ENCODE assay signal across 24 mouse cellular contexts in the genomic region with DNA sequence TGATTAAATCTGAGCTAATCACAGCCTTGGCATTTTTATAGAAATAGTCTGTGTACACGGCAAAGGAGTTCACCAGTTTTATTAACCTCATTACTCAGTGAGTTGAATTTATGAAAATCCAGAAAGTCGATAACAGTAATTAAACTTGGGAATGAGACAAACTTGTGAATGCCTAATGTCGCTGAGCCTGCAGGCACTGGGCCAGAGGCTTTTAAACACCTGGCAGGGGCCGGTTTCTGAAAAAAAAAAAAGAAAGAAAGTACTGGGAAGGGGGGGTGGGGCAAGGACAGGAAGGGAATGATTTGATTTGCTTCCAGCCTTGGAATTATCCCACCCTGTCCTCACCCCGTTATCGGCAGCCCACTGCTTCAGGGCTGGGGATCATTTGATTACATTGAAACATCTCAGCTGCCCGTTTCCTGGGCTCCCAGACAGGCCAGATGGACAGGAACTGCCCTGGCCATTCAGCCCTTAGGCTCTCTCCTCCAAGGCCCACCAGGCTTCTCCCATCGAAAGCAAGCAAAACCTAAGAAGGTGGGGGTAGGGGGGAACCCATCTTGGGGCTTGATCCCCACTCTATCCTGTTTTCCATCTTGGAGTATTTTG. TPM values are rescaled to one million over a fixed set of nuclear protein-coding genes. Genes with fewer than 3 reads are reported as not detected.
DNase-seq lines count a peak whose midpoint lies in the region; ATAC-seq and TF ChIP-seq lines count a peak whose summit lies in the region.
"Had no signal": no experiment of that assay in that cellular context is flagged by ENCODE, and none has a peak within 500 bp of the region (broad histone marks: within the 10 kb centered on the region; RNA-seq: fewer than 3 reads in every experiment).

No protein-coding gene starts in this region.

- no peaks in the 10 kb centered on the region; the same call in 1 of the 2 replicates for H3K27me3 ChIP-seq in forebrain, embryonic 10.5 days (ENCODE audit: poor library complexity, severe bottlenecking)
- H3K27me3 ChIP-seq in forebrain, postnatal 0 days (ENCODE audit: insufficient read depth, low read length) = no peaks in the 10 kb centered on the region
- H3K27me3 ChIP-seq in midbrain, embryonic 11.5 days (ENCODE audit: control insufficient read depth, insufficient read depth, low read length) = no peaks in the 10 kb centered on the region
- no peaks in the 10 kb centered on the region for H3K27me3 ChIP-seq in midbrain, embryonic 15.5 days (replicated peaks)
- no peaks in the 10 kb centered on the region for H3K27me3 ChIP-seq in embryonic facial prominence, embryonic 14.5 days (replicated peaks; ENCODE audit: control insufficient read depth, insufficient read depth, low read length)
- H3K27me3 ChIP-seq in limb, embryonic 13.5 days = no peaks in the 10 kb centered on the region
- H3K27me3 ChIP-seq: embryonic facial prominence, embryonic 13.5 days; liver, embryonic 13.5 days had no signal

- H3K36me3 ChIP-seq in forebrain, embryonic 10.5 days (replicated peaks) = no peaks in the 10 kb centered on the region
- no peaks in the 10 kb centered on the region for H3K36me3 ChIP-seq in forebrain, postnatal 0 days (ENCODE audit: insufficient read depth)
- H3K36me3 ChIP-seq in midbrain, embryonic 11.5 days (ENCODE audit: control insufficient read depth, insufficient read depth, low read length) = no peaks in the 10 kb centered on the region
- H3K36me3 ChIP-seq in midbrain, embryonic 15.5 days (replicated peaks) = no peaks in the 10 kb centered on the region
- H3K36me3 ChIP-seq in embryonic facial prominence, embryonic 14.5 days (ENCODE audit: control insufficient read depth, insufficient read depth, low read length) = no peaks in the 10 kb centered on the region
- H3K36me3 ChIP-seq in limb, embryonic 13.5 days = no peaks in the 10 kb centered on the region
- H3K36me3 ChIP-seq: embryonic facial prominence, embryonic 13.5 days; G1E; heart, embryonic 10.5 days; liver, embryonic 13.5 days had no signal

- 0 out of 2 replicates have a peak overlapping the region, but pooled peaks have one; percentile 8 for H3K27ac ChIP-seq in forebrain, embryonic 10.5 days
- H3K27ac ChIP-seq in forebrain, postnatal 0 days (ENCODE audit: low read depth, low read length) = no peak overlapping the region
- H3K27ac ChIP-seq in midbrain, embryonic 11.5 days (ENCODE audit: low read depth, low read length) = no peak overlapping the region
- H3K27ac ChIP-seq in midbrain, embryonic 15.5 days = no peak overlapping the region
- H3K27ac ChIP-seq in embryonic facial prominence, embryonic 14.5 days (replicated peaks; ENCODE audit: low read depth, low read length) = no peak overlapping the region
- no peak overlapping the region for H3K27ac ChIP-seq in limb, embryonic 13.5 days
- H3K27ac ChIP-seq: embryonic facial prominence, embryonic 13.5 days; heart, embryonic 10.5 days; kidney, postnatal 0 days; liver, embryonic 13.5 days; stomach, postnatal 0 days had no signal

- no peak for DNase-seq in forebrain, embryonic 10.5 days (ENCODE audit: extremely low spot score, low spot score)
- no peak for DNase-seq in forebrain, postnatal 0 days
- peak; percentile 75 for DNase-seq in midbrain, embryonic 11.5 days (ENCODE audit: low spot score, missing footprints)
- DNase-seq in embryonic facial prominence, embryonic 14.5 days (ENCODE audit: low spot score) = peak; percentile 26
- no peak for DNase-seq in left cerebral cortex, adult 11 months (ENCODE audit: low spot score)
- DNase-seq in kidney, adult 18-20 months = no peak
- DNase-seq: adrenal gland, postnatal 36 days; cerebellum, adult 8-10 months; liver, embryonic 13.5 days; lung, embryonic 14.5 days; lung, postnatal 36 days; right cerebral cortex, adult 18-20 months had no signal

- no peaks in the 10 kb centered on the region for H3K9me3 ChIP-seq in forebrain, embryonic 10.5 days
- H3K9me3 ChIP-seq in forebrain, postnatal 0 days (ENCODE audit: low read length) = no peaks in the 10 kb centered on the region
- H3K9me3 ChIP-seq in midbrain, embryonic 11.5 days (ENCODE audit: control insufficient read depth, low read length) = no peaks in the 10 kb centered on the region
- no peaks in the 10 kb centered on the region for H3K9me3 ChIP-seq in midbrain, embryonic 15.5 days
- H3K9me3 ChIP-seq in embryonic facial prominence, embryonic 14.5 days (ENCODE audit: control insufficient read depth, low read length) = no peaks in the 10 kb centered on the region
- no peaks in the 10 kb centered on the region for H3K9me3 ChIP-seq in limb, embryonic 13.5 days
- H3K9me3 ChIP-seq: embryonic facial prominence, embryonic 13.5 days; heart, embryonic 10.5 days; liver, embryonic 13.5 days had no signal

- H3K4me2 ChIP-seq in forebrain, postnatal 0 days (ENCODE audit: low read depth) = no peak overlapping the region
- H3K4me2 ChIP-seq in midbrain, embryonic 11.5 days = no peak overlapping the region
- H3K4me2 ChIP-seq in midbrain, embryonic 15.5 days = no peak overlapping the region
- no peak overlapping the region for H3K4me2 ChIP-seq in embryonic facial prominence, embryonic 14.5 days (ENCODE audit: low read depth, low read length)
- peak overlapping the region; percentile 37; the same call in 1 of the 2 replicates for H3K4me2 ChIP-seq in limb, embryonic 13.5 days (replicated peaks)
- H3K4me2 ChIP-seq: embryonic facial prominence, embryonic 13.5 days; liver, embryonic 13.5 days; lung, embryonic 14.5 days had no signal

- peaks cover 34% of the 10 kb centered on the region for H3K4me1 ChIP-seq in forebrain, embryonic 10.5 days
- peaks cover 7% of the 10 kb centered on the region for H3K4me1 ChIP-seq in forebrain, postnatal 0 days (ENCODE audit: insufficient read depth)
- H3K4me1 ChIP-seq in midbrain, embryonic 11.5 days (ENCODE audit: control insufficient read depth, insufficient read depth, low read length) = peaks cover 11% of the 10 kb centered on the region
- H3K4me1 ChIP-seq in midbrain, embryonic 15.5 days = peaks cover 21% of the 10 kb centered on the region
- 0 out of 2 replicates have a peak, but pooled peaks cover 4% of the 10 kb centered on the region for H3K4me1 ChIP-seq in embryonic facial prominence, embryonic 14.5 days (ENCODE audit: control insufficient read depth, insufficient read depth, low read length)
- peaks cover 43% of the 10 kb centered on the region for H3K4me1 ChIP-seq in limb, embryonic 13.5 days
- H3K4me1 ChIP-seq: liver, embryonic 13.5 days had no signal

- no peak for ATAC-seq in forebrain, postnatal 0 days
- ATAC-seq in midbrain, embryonic 11.5 days (ENCODE audit: low FRiP score) = no peak
- ATAC-seq in midbrain, embryonic 15.5 days (replicated peaks) = no peak
- ATAC-seq in embryonic facial prominence, embryonic 14.5 days (ENCODE audit: low read depth) = no peak
- peak; percentile 41; the same call in 1 of the 2 replicates for ATAC-seq in limb, embryonic 13.5 days (ENCODE audit: low FRiP score, low read depth)
- ATAC-seq: CD4-positive, CD25-positive, alpha-beta regulatory T cell, adult 4 months; hindbrain, embryonic 16.5 days; intestine, postnatal 0 days had no signal

- WGBS in forebrain, embryonic 10.5 days = 39% methylated on average over 8 of the region's 8 CpGs
- WGBS in forebrain, postnatal 0 days = 9% methylated on average over 8 of the region's 8 CpGs
- WGBS in midbrain, embryonic 11.5 days = 50% methylated on average over 8 of the region's 8 CpGs
- 25% methylated on average over 8 of the region's 8 CpGs for WGBS in midbrain, embryonic 15.5 days
- WGBS in embryonic facial prominence, embryonic 14.5 days = 12% methylated on average over 8 of the region's 8 CpGs
- WGBS in limb, embryonic 13.5 days = 6% methylated on average over 8 of the region's 8 CpGs

- no peak for TF ChIP-seq CTCF in forebrain, postnatal 0 days (IDR thresholded peaks at IDR 0.05; ENCODE audit: low read depth)

- H3K9ac ChIP-seq in forebrain, postnatal 0 days = no peak overlapping the region
- no peak overlapping the region for H3K9ac ChIP-seq in midbrain, embryonic 11.5 days (ENCODE audit: low read length)
- H3K9ac ChIP-seq in midbrain, embryonic 15.5 days = no peak overlapping the region
- H3K9ac ChIP-seq in embryonic facial prominence, embryonic 14.5 days (ENCODE audit: low read depth, low read length) = no peak overlapping the region
- no peak overlapping the region for H3K9ac ChIP-seq in limb, embryonic 13.5 days
- H3K9ac ChIP-seq: embryonic facial prominence, embryonic 13.5 days; liver, embryonic 13.5 days; lung, embryonic 14.5 days had no signal

- H3K4me3 ChIP-seq in forebrain, embryonic 10.5 days = no peak overlapping the region
- no peak overlapping the region for H3K4me3 ChIP-seq in forebrain, postnatal 0 days (ENCODE audit: low read depth, low read length)
- H3K4me3 ChIP-seq in midbrain, embryonic 11.5 days (ENCODE audit: low read depth, low read length) = no peak overlapping the region
- no peak overlapping the region for H3K4me3 ChIP-seq in midbrain, embryonic 15.5 days
- H3K4me3 ChIP-seq in embryonic facial prominence, embryonic 14.5 days (ENCODE audit: low read depth, low read length) = no peak overlapping the region
- no peak overlapping the region for H3K4me3 ChIP-seq in limb, embryonic 13.5 days
- H3K4me3 ChIP-seq: embryonic facial prominence, embryonic 13.5 days; heart, embryonic 10.5 days; liver, embryonic 13.5 days had no signal

RNA-seq across cellular contexts. Expression of a gene that starts 21.7 kb away (rescaled TPM):
- 403 and 460 TPM in 2 replicates for polyA plus RNA-seq in forebrain, embryonic 10.5 days (2016; fragmentation: Nextera tagmentation; extraction: Ambion mirVana)
- total RNA-seq in forebrain, postnatal 0 days (2014; rRNA removed) = 589 and 781 TPM in 2 replicates
- 1,169 and 2,082 TPM in 2 replicates for polyA plus RNA-seq in forebrain, postnatal 0 days (2015; fragmentation: Nextera tagmentation; extraction: Ambion mirVana)
- 911 and 979 TPM in 2 replicates for polyA plus RNA-seq in midbrain, embryonic 11.5 days (2014; fragmentation: Nextera tagmentation; extraction: Ambion mirVana)
- 2,126 and 2,223 TPM in 2 replicates for polyA plus RNA-seq in midbrain, embryonic 15.5 days (2015; fragmentation: Nextera tagmentation; extraction: Ambion mirVana)
- polyA plus RNA-seq in embryonic facial prominence, embryonic 14.5 days (2014; fragmentation: Nextera tagmentation; extraction: Ambion mirVana) = 203 and 242 TPM in 2 replicates
- 173 and 179 TPM in 2 replicates for polyA plus RNA-seq in limb, embryonic 13.5 days (2015; fragmentation: Nextera tagmentation; extraction: Ambion mirVana)
- total RNA-seq: common myeloid progenitor, adult 5-6 weeks; megakaryocyte-erythroid progenitor cell, adult 5-6 weeks had no signal
- polyA plus RNA-seq: G1E had no signal

Comparison
In these comparisons a context has a peak if more than half of its experiments do, and no peak if none do; other contexts are left out.
1. DNase-seq: peak in midbrain, embryonic 11.5 days (single experiment) and embryonic facial prominence, embryonic 14.5 days (single experiment); none in forebrain, embryonic 10.5 days (single experiment), forebrain, postnatal 0 days (single experiment), left cerebral cortex, adult 11 months (single experiment) and kidney, adult 18-20 months (single experiment).